Mouse (Mus musculus): ENCODE measurements around the gene Gatad2a. TPM values are rescaled to one million over a fixed set of nuclear protein-coding genes. Genes with fewer than 3 reads are reported as not detected.

The Gatad2a gene
- polyA plus RNA-seq, 1 experiment from 2014 or later: 57.3 TPM

DNA sequence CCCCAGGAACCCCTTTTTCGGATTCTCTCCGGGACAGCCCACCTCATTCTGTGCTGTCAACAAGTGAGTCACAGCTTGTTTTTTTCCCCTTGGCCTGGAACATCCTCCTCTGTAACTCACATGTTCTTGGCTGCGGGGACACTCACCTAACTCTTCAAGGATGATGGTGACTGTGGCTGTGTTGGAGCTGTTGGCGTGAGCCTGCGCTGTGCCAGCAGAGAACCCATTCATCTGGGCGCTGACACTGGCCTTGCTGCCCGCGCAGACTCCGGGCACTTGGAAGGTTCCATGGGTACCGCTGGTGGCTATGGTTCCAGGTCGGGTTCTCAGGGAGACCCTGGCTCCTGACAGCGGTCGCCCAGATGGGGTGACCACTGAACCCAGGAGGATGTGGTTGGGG lies 112.0 kb downstream of the Gatad2a start:
- no peak for DNase-seq (ENCODE audit: low spot score)
- Histone ChIP-seq H3K4me1 (peaks cover 54% of the 10 kb centered on the region), H3K27me3 (replicated peaks; ENCODE audit: low read depth, poor library complexity, severe bottlenecking) (peaks cover 100% of the 10 kb centered on the region), H3K36me3 (replicated peaks) (no peaks in the 10 kb centered on the region), H3K27ac (replicated peaks) (no peak overlapping the region), H3K9me3 (0 out of 2 replicates have a peak, but pooled peaks cover 4% of the 10 kb centered on the region), H3K4me3 (no peak overlapping the region)
- 53% methylated on average over 13 of the region's 13 CpGs for WGBS

DNA sequence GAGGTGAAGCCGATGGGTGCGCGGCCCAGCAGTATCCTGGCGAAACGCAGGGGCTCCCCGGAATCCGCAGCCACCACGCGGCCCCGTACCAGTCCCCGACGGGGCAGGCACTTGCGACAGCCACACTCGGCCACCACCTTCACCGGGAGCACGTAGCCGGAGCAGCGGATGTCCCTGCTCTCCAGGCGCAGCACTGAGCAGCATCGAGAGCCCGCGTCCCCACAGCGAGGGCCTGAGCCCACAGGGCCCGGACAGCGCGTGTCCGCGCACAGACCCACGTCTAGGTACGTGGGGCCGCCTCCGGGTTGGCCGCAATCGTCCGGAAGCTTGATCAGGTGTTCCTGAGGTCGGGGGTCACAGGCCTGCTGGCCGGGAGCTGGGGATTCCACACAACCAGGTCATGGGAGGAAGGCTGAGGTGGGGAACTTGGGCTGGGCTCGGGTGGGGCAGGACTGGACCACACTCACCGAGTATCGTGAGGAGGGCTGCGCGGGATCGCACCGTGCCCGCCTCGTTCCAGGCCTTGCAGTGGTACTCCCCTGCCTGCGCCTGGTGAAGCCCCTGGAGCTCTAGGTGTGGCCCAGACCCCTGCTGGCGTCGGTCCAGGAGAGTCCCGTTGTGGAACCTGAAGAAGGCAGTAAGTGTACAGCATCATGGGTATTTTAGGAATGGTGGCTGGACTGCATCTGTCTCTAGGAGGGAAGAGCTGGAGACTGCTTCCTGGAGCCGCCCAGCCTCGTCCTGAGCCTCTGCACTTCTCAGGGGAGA lies 113.2 kb downstream of the Gatad2a start:
- no peak overlapping the region for H3K27ac ChIP-seq (replicated peaks)

DNA sequence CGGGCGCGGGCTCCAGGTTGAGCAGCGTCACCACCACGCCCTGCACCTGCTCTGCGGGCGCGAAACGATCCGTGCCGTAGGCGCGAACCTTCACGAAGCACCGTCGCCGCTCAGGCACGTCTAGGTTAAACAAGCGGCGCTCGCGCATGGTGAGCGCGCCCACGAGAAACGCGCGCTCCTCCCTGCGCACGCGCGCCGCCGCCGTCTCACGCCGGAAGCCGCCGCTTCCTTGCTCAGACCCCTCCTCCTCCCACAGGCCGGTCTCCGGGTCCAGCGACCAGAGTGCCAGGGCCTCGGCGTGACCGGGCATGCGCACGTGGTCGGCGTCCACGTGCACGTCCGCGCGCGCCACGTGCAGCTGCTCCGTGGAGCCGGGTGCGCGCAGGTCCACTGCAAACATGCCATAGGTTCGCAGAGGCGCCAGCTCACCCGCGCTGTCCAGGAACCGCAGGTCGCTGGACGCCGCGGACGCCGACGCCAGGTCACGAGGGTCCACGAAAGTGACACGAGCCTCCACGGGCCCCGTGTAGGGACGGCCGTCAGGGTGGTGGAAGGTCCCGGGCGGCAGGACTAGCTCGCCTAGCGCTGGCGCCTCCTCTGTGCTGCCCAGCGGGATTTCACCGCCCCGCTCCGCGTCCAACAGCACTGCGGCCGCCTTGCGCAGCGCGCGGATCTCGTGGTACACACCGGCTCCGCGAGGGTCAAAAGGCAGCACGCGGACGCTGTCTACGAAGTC lies 114.0 kb downstream of the Gatad2a start:
- DNase-seq (ENCODE audit: low spot score): peak; percentile 75
- no peak overlapping the region for H3K27ac ChIP-seq (replicated peaks)

More for the DNA sequence above, 113.2 kb downstream of the Gatad2a start:
- Histone ChIP-seq H3K9me3 (0 out of 2 replicates have a peak, but pooled peaks cover 4% of the 10 kb centered on the region), H3K4me1 (peaks cover 42% of the 10 kb centered on the region), H3K27me3 (replicated peaks; ENCODE audit: low read depth, poor library complexity, severe bottlenecking) (peaks cover 100% of the 10 kb centered on the region), H3K4me3 (peak overlapping the region; percentile 51), H3K36me3 (replicated peaks) (no peaks in the 10 kb centered on the region)
- WGBS: 12% methylated on average over 52 of the region's 52 CpGs
- peak; percentile 35 for DNase-seq (ENCODE audit: low spot score)

DNA sequence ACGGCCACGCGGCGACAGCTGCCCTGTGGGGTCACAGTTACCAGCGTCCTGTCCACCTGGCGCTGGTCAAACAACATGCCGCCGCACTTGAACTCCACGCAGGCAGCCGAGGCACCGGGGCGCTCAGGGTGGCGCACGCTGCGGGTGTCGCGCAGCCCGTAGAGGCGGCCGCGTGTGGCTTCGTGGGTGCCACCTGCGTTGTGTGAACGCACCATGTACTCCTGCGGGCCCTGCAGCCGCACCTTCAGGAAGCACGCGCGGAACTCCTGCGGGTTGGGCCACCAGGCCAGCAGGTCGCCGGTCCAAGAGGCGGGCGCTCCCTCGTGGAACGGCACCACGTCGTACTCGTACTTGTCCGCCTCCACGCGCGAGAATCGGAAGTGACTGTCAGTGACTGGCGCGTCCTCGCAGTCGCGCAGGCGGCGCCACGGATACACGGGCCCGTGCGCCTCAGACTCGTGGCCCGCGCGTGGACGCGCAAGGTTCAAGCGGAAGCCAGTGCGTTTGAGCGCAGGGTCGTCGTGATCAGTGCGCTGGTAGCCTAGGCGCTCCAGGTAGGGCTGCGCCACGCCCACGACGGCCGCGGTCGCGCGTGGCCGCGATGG lies 114.8 kb downstream of the Gatad2a start:
- peak; percentile 31 for DNase-seq (ENCODE audit: low spot score)
- 0 out of 2 replicates have a peak, but pooled peaks cover 4% of the 10 kb centered on the region for H3K9me3 ChIP-seq
- H3K36me3 ChIP-seq (replicated peaks): no peaks in the 10 kb centered on the region
- peak overlapping the region; percentile 51 for H3K4me3 ChIP-seq
- H3K27ac ChIP-seq (replicated peaks): no peak overlapping the region
- WGBS: 22% methylated on average over 79 of the region's 79 CpGs
- H3K4me1 ChIP-seq: peaks cover 26% of the 10 kb centered on the region
- H3K27me3 ChIP-seq (replicated peaks; ENCODE audit: low read depth, poor library complexity, severe bottlenecking): peaks cover 100% of the 10 kb centered on the region

More for the DNA sequence above, 114.0 kb downstream of the Gatad2a start:
- Histone ChIP-seq H3K9me3 (0 out of 2 replicates have a peak, but pooled peaks cover 4% of the 10 kb centered on the region), H3K27me3 (replicated peaks; ENCODE audit: low read depth, poor library complexity, severe bottlenecking) (peaks cover 100% of the 10 kb centered on the region), H3K36me3 (replicated peaks) (no peaks in the 10 kb centered on the region), H3K4me3 (peak overlapping the region; percentile 51), H3K4me1 (peaks cover 34% of the 10 kb centered on the region)
- 5% methylated on average over 103 of the region's 103 CpGs for WGBS

DNA sequence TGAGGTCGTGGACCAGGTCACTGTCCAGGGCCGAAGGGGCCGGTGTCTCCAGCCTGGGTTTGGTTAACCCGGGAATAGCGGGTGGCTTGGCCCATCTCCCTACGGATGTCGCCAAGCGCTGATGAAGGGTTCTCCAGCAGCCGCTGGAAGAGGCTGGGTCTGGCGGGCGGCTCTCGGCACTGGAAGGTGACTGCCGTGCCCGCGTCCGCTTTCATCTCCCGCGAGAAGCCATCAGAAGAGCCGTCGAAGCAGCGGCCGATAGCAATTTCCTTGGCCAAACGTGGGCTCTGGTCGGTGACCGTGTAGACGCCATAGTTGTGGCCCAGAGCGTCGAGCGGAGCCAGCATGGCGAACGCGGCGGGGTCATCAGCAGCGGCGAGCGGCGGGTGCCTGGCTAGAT lies 115.3 kb downstream of the Gatad2a start:
- Histone ChIP-seq H3K9me3 (0 out of 2 replicates have a peak, but pooled peaks cover 4% of the 10 kb centered on the region), H3K4me3 (peak overlapping the region; percentile 51), H3K36me3 (replicated peaks) (no peaks in the 10 kb centered on the region), H3K27me3 (replicated peaks; ENCODE audit: low read depth, poor library complexity, severe bottlenecking) (peaks cover 100% of the 10 kb centered on the region), H3K27ac (replicated peaks) (no peak overlapping the region), H3K4me1 (peaks cover 25% of the 10 kb centered on the region)
- WGBS: 12% methylated on average over 37 of the region's 37 CpGs
- peak; percentile 31 for DNase-seq (ENCODE audit: low spot score)

DNA sequence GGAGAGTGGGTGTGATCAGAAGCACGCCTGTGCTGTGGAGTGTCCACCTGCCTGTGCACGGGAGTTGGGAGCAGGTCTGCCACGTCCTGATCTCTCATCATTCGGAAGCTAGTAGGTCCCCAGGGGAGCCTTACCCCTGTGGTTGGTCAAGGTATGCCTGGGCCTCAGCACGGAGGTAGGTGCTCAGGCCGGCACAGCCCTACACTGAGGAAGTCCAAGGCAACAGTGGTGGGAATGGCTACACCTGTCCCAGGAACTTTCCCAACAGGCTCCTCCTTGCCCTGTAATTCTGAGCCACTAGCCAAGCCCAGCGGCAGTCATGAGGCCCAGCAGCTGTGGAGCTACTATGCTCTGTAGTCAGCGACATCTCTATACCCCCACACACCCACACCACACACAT lies 116.5 kb downstream of the Gatad2a start:
- 63% methylated on average over 8 of the region's 8 CpGs for whole genome bisulfite sequencing
- Histone ChIP-seq H3K27ac (replicated peaks) (no peak overlapping the region), H3K27me3 (replicated peaks; ENCODE audit: low read depth, poor library complexity, severe bottlenecking) (peaks cover 100% of the 10 kb centered on the region), H3K4me3 (no peak overlapping the region), H3K9me3 (0 out of 2 replicates have a peak, but pooled peaks cover 4% of the 10 kb centered on the region), H3K4me1 (peaks cover 22% of the 10 kb centered on the region), H3K36me3 (replicated peaks) (no peaks in the 10 kb centered on the region)
- no peak for DNase-seq (ENCODE audit: low spot score)

DNA sequence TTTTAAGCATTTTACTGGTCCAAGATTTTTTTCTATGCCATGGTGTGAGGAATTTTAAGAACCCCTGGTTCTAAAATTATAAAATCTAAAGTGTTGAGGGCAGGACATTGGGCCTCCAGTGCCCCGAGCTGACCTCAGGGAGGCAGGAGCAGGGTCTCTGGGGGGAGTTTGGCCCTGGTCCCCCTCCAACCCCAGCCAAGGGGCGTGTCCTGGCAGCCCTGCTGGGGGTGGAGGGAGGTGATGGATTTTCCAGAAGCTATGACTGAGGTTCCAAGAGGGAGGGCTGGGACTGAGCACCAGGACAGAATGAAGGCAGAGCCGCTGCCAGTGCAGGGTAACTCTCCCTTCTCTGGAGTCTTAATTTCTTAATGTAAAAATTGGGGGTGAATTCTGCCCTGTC lies 118.2 kb downstream of the Gatad2a start:
- WGBS: 64% methylated on average over 3 of the region's 3 CpGs
- Histone ChIP-seq H3K36me3 (replicated peaks) (no peaks in the 10 kb centered on the region), H3K4me1 (peaks cover 24% of the 10 kb centered on the region), H3K27ac (replicated peaks) (no peak overlapping the region), H3K27me3 (replicated peaks; ENCODE audit: low read depth, poor library complexity, severe bottlenecking) (peaks cover 94% of the 10 kb centered on the region), H3K4me3 (no peak overlapping the region), H3K9me3 (0 out of 2 replicates have a peak, but pooled peaks cover 4% of the 10 kb centered on the region)
- DNase-seq (ENCODE audit: low spot score): no peak

DNA sequence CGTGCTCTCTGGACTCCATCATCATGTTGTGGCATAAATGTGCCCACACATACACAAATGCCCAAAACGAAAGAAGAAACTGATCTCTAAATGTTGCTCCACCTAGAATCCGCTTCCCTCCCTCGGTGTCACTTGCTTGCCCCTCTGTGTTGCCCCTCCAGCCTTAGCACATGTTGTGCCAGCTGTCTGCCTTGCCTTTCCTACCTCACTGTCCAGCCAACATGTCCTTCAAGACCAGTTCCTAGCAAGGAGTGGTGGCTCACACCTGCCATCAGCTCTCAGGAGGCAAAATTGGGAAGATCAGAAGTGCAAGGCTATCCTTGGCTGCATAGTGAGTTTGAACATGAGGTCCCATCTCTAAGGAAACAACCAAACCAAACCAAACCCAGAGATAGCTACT lies 118.8 kb downstream of the Gatad2a start:
- DNase-seq (ENCODE audit: low spot score): no peak
- 83% methylated on average over 4 of the region's 4 CpGs for WGBS
- peaks cover 22% of the 10 kb centered on the region for H3K4me1 ChIP-seq
- H3K4me3 ChIP-seq: no peak overlapping the region
- no peaks in the 10 kb centered on the region for H3K36me3 ChIP-seq (replicated peaks)
- H3K9me3 ChIP-seq: 0 out of 2 replicates have a peak, but pooled peaks cover 4% of the 10 kb centered on the region
- H3K27ac ChIP-seq (replicated peaks): no peak overlapping the region
- peaks cover 88% of the 10 kb centered on the region for H3K27me3 ChIP-seq (replicated peaks; ENCODE audit: low read depth, poor library complexity, severe bottlenecking)

DNA sequence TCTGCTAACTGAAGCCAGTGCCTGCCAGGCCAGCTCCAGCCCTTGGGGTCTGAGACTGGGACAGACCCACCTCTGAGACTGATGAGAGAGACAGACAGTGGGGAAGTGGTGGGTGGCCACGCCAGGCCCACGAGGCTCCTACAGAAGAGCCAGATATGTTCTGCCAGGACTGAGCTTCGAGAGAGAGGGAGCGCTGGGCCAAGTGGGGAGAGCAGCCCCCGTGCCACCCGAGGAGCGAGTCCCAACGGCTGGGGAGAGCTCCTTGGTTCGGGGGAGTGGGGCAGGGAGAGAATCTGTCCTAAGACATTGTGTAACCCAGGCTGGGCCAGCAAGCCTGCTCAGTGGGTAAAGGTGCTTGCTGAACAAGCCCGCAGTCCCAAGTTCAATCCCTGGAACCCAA lies 119.2 kb downstream of the Gatad2a start:
- Histone ChIP-seq H3K36me3 (replicated peaks) (no peaks in the 10 kb centered on the region), H3K9me3 (0 out of 2 replicates have a peak, but pooled peaks cover 4% of the 10 kb centered on the region), H3K27ac (replicated peaks) (no peak overlapping the region), H3K27me3 (replicated peaks; ENCODE audit: low read depth, poor library complexity, severe bottlenecking) (peaks cover 84% of the 10 kb centered on the region), H3K4me1 (peaks cover 18% of the 10 kb centered on the region), H3K4me3 (no peak overlapping the region)
- 77% methylated on average over 10 of the region's 10 CpGs for WGBS
- DNase-seq (ENCODE audit: low spot score): no peak

DNA sequence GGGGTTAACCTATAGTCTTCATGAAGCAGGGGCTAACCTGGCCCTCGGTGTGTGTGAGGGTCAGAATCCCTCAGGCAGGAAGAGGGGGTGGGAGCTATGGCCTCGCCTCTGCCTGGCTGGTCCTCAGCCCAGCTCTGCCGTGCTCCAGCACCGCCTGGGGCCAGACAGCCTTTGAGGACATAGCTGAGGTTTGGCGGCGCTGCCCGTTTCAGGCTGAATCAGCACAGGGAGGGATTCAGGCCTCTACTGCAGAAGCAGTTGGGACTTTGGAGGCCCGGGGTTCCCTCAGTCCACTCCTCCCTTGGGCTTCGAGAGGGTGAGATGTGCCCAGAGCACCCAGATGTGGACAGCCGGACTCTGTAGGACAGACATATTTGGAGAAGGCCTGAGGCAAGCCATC lies 120.1 kb downstream of the Gatad2a start:
- Histone ChIP-seq H3K36me3 (replicated peaks) (no peaks in the 10 kb centered on the region), H3K4me3 (no peak overlapping the region), H3K4me1 (peaks cover 9% of the 10 kb centered on the region; the same call in 1 of the 2 replicates), H3K27ac (replicated peaks) (peak overlapping the region; percentile 40; the same call in 1 of the 2 replicates), H3K9me3 (no peaks in the 10 kb centered on the region), H3K27me3 (replicated peaks; ENCODE audit: low read depth, poor library complexity, severe bottlenecking) (peaks cover 75% of the 10 kb centered on the region)
- 41% methylated on average over 10 of the region's 10 CpGs for WGBS
- no peak for DNase-seq (ENCODE audit: low spot score)

DNA sequence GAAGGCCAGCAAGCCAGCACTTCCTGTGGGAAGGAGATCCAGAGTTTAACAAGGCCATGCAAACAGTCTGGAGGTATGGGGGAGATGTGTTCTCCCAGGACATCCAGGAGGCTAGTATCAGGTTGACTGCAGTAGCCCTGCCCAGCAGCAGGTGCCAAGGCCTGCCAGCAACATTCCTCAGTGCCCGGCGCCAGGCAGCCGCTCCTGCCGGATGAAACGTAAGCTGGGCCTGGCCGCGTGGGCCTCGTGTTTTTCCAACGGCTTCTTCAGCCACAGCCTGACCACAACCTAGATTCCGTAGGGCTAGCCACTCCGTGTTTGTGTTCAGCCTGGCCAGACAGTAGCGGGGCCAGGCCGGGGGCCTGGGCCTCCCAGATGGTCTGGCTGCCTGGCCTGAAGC lies 121.5 kb downstream of the Gatad2a start:
- peaks cover 61% of the 10 kb centered on the region for H3K27me3 ChIP-seq (replicated peaks; ENCODE audit: low read depth, poor library complexity, severe bottlenecking)
- no peak overlapping the region for H3K27ac ChIP-seq (replicated peaks)
- 84% methylated on average over 13 of the region's 13 CpGs for WGBS

DNA sequence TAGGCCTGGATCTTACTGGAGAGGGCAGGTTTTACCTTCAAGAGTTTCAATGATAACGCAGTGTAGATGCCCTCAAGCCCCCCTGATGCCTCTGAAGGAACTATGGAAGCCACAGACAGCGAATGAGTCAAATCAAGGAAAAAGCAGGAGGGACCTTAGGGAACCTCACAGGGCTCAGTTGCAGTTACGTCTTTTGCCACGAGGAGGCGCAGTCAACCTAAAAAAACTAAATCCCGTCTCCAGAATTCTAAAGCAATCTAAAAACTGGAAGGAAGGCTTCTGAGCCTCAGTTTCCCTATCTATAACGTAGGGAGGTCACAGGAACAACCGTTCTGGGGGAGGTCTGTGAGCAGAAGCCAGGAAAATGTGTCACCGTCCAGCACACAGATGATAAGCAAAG lies 122.0 kb downstream of the Gatad2a start:
- WGBS: 12% methylated on average over 9 of the region's 9 CpGs
- H3K4me3 ChIP-seq: no peak overlapping the region
- DNase-seq (ENCODE audit: low spot score): peak; percentile 71
- H3K4me1 ChIP-seq: 0 out of 2 replicates have a peak, but pooled peaks cover 8% of the 10 kb centered on the region
- H3K36me3 ChIP-seq (replicated peaks): no peaks in the 10 kb centered on the region
- no peaks in the 10 kb centered on the region for H3K9me3 ChIP-seq
- H3K27me3 ChIP-seq (replicated peaks; ENCODE audit: low read depth, poor library complexity, severe bottlenecking): peaks cover 56% of the 10 kb centered on the region
- H3K27ac ChIP-seq (replicated peaks): no peak overlapping the region

More for the DNA sequence above, 121.5 kb downstream of the Gatad2a start:
- 0 out of 2 replicates have a peak, but pooled peaks cover 8% of the 10 kb centered on the region for H3K4me1 ChIP-seq
- no peak overlapping the region for H3K4me3 ChIP-seq
- DNase-seq (ENCODE audit: low spot score): no peak
- no peaks in the 10 kb centered on the region for H3K9me3 ChIP-seq
- no peaks in the 10 kb centered on the region for H3K36me3 ChIP-seq (replicated peaks)
